Mouse (Mus musculus) layer of hippocampus, postnatal 10 days (tissue): ENCODE data around the gene Ino80b. TPM values are rescaled to one million over a fixed set of nuclear protein-coding genes. Genes with fewer than 3 reads are reported as not detected.
"Not testable (repeated sequence)": the region's sequence is repeated elsewhere in the genome, so short reads cannot be mapped to it uniquely, and the experiment has no call there.

ENCODE experiments used
- DNase-seq, 2 experiments: peaks; one replicate each; pipeline ENCODE4 v3.0.0; 2021; ENCODE audit warnings: low spot score in 2 of 2
- long read RNA-seq: library from polyadenylated mRNA; stranded (forward); transcript quantifications from one replicate; pipeline ENCODE4 v2.0.0, GENCODE M21; 2023
- total RNA-seq, 2 experiments: library from RNA; stranded (reverse); gene quantifications; 2 replicates each; pipeline ENCODE4 v1.2.3; 2021

Gene Ino80b
- total RNA-seq = 10 to 100 TPM; 21.6 to 22.6 TPM
- long read RNA-seq, transcript Ino80b-202 (5 exons, 1,503 nt) = major isoform, 19 of 20 reads
- long read RNA-seq, partial matches to known transcripts = 1 of 20 reads
- long read RNA-seq, other reads (novel, unspliced or antisense) = 0 of 20 reads

- DNase-seq = no peak
Measured at GRCm38 (mm10) chr6:83125331-83125730, at the start of gene Ino80b. Gene Ino80b, minus strand, starts transcription at chr6:83125431.

DNA sequence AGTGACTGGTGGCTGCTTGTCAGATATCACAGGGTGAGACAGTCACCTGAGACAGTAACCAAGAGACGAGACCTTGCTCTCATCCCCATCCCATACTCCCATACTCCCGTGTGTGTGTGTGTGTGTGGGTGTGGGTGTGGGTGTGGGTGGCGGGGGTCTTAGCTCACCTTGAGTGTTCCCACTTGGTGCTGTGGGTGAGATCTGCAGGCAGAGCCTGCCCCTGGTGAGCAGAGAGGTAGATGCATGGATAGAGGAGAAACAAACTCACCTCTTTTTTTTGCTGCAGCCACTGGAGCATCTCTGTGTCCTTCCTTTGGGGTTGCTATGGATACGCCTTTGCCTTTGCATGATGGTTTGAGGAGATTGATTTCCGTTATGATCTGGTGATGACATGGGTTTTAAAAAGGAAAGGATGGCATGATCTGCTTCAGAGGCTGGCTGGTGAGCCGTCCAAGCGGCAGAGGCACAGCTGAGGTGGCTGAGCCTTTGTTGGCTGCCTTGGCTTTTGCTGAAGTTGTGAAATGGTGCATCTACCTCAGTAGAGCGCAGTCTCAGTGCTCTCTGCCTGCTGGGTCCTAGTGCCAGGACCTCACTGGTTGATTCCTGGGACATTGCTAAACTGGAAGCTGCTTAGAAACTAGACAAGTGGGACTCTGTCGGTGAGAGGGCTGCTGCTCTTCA is 47.1 kb upstream of the Ino80b start:
- DNase-seq = peak in 1 of 2 experiments; percentile 53

DNA sequence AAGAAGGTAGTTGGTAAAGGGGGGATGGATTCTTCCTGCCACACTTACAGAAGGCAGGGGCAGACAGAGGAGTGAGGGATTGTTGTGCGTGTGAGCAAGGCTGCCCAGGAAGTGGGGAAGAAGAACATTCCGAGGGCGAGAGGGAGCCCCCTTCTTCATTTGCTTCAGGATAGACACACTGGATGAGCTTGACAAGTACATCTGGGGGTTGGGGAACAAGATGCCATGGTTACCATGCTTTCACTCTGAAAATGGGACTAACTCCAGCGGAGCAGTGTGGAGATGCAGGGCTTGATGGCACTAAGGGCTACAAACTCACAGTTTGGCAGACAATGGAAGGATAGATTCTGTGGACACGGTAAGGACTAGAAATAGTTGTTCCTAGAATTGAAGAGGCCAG is 45.8 kb upstream of the Ino80b start:
- DNase-seq = no peak

DNA sequence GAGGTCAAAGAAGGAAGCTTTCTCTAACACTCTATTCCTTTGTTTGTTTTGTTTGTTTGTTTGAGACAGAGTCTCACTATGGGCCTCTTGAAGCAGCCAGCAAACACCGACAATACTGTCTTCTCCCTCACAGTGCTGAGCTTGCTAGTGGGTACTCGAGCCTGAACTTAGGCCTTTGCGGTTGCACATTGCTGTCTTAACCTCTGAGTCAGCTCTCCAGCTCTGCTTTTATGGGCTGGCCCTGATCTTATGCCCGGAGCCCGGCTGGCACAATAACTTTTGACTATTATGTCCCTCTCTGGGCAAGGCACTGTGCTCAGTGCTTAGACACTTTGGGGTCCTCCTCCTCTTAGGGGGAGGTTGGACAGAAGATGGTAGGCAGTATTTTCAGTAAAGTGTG is 44.6 kb upstream of the Ino80b start:
- no peak for DNase-seq

DNA sequence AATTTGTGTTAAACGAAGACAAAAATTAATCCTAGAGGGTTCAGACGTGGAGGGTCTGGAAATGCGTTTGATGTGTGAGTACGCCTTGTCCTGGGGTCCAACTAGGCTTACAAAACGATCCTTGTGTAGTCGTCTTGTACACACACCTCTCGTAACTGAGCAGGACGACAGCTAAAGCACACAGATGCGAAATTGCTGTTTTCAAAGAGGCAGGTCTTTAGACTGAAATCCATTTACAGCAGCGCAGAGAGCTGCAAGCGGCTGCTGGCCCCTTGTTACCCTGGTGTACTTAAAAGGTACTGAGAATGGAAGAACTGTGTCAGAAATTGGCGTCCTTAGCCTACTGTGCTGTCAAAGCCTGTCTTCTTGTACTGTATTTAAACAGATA is 41.0 kb upstream of the Ino80b start:
- no peak for DNase-seq

DNA sequence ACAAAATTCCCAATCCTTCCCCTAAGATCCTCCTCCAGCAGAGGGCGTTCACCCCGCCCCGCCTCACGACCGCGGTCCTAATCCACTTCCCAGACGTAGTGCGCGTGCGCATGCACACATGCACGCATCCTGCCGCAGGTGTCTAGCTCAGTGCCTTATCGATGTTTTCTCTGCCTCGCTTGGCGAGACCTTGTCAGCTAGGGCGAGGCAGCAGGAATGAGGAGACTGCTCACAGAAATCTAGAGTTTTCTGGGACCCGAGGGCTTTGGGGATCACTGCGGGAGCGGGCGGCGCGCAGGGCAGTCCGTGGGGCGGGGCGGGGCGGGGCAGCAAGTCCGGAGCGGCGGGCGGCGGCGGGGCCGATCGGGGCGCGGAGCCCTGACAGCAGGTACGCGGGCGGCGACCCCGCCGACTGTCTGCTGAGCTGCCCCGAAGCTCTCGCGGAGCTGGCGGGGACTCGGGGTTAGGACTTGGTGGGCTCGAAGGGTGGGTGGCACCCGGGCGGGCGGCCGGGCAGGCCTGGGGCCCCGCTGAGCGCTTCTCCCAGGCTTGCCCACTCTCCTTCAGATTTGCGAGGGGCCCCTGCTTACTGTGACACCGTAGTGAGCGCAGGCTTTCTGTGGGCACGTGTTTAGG is 40.5 kb upstream of the Ino80b start, which contains the start of gene Dctn1:
Gene Dctn1, plus strand, starts transcription at position 314 of the 636 bp plus-strand sequence.
- DNase-seq = peak; percentile 93 to 95

- no peak for DNase-seq
Measured at GRCm38 (mm10) chr6:83165026-83165606, 39.9 kb upstream of the Ino80b start.

- peak; percentile 70 to 77 for DNase-seq
Measured at GRCm38 (mm10) chr6:83162701-83163100, 37.5 kb upstream of the Ino80b start.

- peak in 1 of 2 experiments; percentile 12 for DNase-seq
Measured at GRCm38 (mm10) chr6:83161921-83162641, 36.9 kb upstream of the Ino80b start.

DNA sequence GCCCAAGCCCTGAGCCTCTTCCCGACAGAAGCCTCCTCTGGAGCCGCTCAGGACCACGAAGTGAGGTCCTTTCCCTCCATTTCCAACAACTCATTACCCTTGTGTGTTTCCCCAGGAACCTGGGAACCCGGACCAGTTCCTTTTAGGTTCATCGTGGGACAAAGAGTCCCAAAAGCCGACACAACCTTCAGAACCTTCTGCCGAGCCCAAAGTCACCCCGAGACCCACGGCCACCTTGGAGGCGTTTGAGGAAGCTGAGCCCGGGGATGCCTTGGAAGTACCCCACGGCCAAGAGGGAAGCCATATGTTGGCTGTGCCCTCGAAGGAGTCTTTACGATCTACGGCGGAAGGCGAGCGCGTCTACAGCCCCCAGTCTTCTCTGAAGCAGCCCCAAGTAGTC is 36.2 kb upstream of the Ino80b start:
- no peak for DNase-seq

- DNase-seq = not testable (repeated sequence)
Measured at GRCm38 (mm10) chr6:83159456-83159855, 34.2 kb upstream of the Ino80b start.

GRCm38 (mm10) chr6:83156259-83156684 is 31.0 kb upstream of the Ino80b start, which contains the start of the genes Wdr54 and 1700003E16Rik:
Gene Wdr54, minus strand, starts transcription at chr6:83156397.
Gene 1700003E16Rik, plus strand, starts transcription at chr6:83156404.
- peak; percentile 77 to 82 for DNase-seq

DNA sequence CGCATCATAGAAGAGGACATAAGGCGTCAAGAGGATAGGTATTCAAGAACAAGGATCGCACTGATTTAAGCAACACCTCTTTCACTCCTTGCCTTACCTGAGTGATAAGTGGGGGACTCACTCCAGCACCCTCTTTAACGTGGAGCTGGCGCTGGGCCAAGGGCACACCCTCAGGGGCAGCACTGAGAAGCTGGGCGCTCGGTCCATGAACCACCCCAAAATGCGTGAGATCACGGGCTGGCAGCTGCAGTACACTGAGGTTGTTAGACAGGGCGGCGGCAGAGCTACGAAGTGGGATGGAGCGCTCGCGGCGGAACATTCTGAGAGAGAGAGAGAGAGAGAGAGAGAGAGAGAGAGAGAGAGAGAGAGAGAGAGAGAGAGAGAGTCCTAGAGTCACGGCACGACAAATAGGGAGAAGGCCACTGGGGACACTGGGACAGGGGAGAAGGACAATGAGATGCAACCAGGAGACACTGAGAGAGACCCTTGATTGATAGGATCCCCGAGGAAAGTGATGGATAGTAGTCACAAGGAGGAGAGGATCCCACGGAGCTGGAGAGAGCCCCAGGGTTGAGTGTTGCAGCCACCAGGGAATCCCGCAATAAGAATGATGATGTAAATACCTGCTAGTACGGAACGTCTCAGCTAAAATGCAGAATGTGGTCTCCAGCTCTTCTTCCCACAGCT is 30.5 kb upstream of the Ino80b start:
- DNase-seq = no peak

DNA sequence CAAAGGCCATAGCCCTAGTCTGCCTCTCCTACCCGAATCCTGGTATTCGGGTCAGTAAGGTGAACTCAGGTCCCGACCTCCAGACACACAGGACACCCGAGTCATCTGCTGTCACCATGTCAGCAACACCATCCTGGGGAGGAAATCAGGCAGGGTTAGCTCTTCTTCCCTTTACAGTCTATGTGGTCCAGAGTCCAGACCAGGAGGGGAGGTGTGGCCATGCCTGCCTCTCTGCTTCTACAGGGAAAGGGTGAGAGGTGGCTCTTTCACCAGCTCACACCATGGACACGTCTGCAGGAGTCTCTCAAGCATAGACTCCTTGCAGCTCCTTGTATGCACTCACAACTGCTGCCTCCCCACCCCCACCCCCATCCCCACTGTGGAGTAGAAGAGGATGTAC is 28.3 kb upstream of the Ino80b start:
- no peak for DNase-seq

GRCm38 (mm10) chr6:83153038-83153437 is 27.8 kb upstream of the Ino80b start:
- DNase-seq = no peak

- no peak for DNase-seq
Measured at GRCm38 (mm10) chr6:83151721-83152120, 26.5 kb upstream of the Ino80b start.

GRCm38 (mm10) chr6:83147280-83147679 is 22.0 kb upstream of the Ino80b start:
- no peak for DNase-seq

- DNase-seq = no peak
Measured at GRCm38 (mm10) chr6:83145805-83146204, 20.6 kb upstream of the Ino80b start.

DNA sequence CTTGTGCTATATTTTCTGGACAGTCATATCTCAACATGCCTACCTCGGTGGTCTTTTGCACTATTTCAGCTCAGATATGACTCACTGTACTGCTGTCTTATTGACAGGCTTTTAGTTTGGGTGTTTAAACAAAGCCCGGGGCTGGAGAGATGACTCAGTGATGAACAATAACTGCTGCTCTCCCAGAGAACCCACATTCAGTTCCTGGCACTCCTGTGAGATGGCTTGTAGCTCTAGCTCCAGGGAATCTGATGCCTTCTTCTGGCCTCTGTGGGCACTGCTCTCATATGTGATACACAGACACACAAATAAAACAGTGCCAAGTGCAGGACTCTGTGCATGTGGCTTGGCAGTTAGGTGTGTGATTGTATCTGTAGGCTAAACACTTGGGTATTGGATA is 20.0 kb upstream of the Ino80b start:
- DNase-seq = no peak

GRCm38 (mm10) chr6:83142886-83143285 is 17.7 kb upstream of the Ino80b start:
- no peak for DNase-seq
